Mouse (Mus musculus): Measurements from ENCODE around the gene Stx6.

The Stx6 gene

DNA sequence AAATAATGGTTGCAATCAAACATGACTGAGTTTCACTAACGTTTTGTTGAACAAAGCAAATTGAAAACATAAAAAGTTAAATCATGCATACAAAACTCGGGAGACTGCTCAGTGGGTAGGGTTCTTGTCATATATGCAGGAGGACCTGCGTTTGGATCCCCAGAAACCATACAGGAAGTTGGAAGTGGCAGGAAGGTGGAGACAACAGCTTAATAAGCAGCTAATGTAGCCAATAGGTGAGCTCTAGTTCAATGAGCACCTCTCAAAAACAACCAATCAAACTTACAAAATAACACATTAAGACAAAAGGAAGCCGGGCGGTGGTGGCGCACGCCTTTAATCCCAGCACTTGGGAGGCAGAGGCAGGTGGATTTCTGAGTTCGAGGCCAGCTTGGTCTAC is 95.8 kb downstream of the Stx6 start:
- no peak for DNase-seq (ENCODE audit: low read depth, low spot score)

Measured in ES-CJ7 (cell line).